Mouse (Mus musculus) G1E-ER4 (cell line): ENCODE measurements around the gene Tmem120b. TPM values are rescaled to one million over a fixed set of nuclear protein-coding genes. Genes with fewer than 3 reads are reported as not detected.

Experiments
- GATA1 ChIP-seq: IDR thresholded peaks from one replicate; pipeline ENCODE4 v1.8.0; 2012; ENCODE audit warnings: low read length, inconsistent platforms
- polyA plus RNA-seq: library from polyadenylated mRNA; stranded (reverse); fragments of >175 nt; gene quantifications from 2 replicates; pipeline ENCODE4 v1.2.3, GENCODE M21; 2012

The Tmem120b gene
- polyA plus RNA-seq, 1 experiment, result 6.0 TPM

- TF ChIP-seq GATA1, result no peak
These were observed 61.0 kb downstream of the Tmem120b start for GRCm38 (mm10) chr5:123129170-123129757.

GRCm38 (mm10) chr5:123130030-123130813 lies 62.0 kb downstream of the Tmem120b start:
- TF ChIP-seq GATA1, result no peak

GRCm38 (mm10) chr5:123130814-123131148 lies 62.6 kb downstream of the Tmem120b start:
- no peak for TF ChIP-seq GATA1

- TF ChIP-seq GATA1, result no peak
These were observed 64.3 kb downstream of the Tmem120b start, which contains the start of gene Rhof for GRCm38 (mm10) chr5:123132308-123133071. Rhof (minus strand) TSS chr5:123132692.

GRCm38 (mm10) chr5:123133083-123133783 lies 65.0 kb downstream of the Tmem120b start:
- TF ChIP-seq GATA1, result no peak

GRCm38 (mm10) chr5:123133784-123134143 lies 65.5 kb downstream of the Tmem120b start:
- no peak for TF ChIP-seq GATA1

GRCm38 (mm10) chr5:123134186-123134874 lies 66.1 kb downstream of the Tmem120b start:
- TF ChIP-seq GATA1, result no peak

GRCm38 (mm10) chr5:123134875-123135382 lies 66.7 kb downstream of the Tmem120b start:
- no peak for TF ChIP-seq GATA1

- no peak for TF ChIP-seq GATA1
These were observed 67.5 kb downstream of the Tmem120b start for GRCm38 (mm10) chr5:123135471-123136360.

- TF ChIP-seq GATA1, result peak; percentile 40
These were observed 68.3 kb downstream of the Tmem120b start for GRCm38 (mm10) chr5:123136361-123137043.

- no peak for TF ChIP-seq GATA1
These were observed 69.1 kb downstream of the Tmem120b start for GRCm38 (mm10) chr5:123137044-123137909.

- TF ChIP-seq GATA1, result no peak
These were observed 69.7 kb downstream of the Tmem120b start for GRCm38 (mm10) chr5:123137910-123138229.

GRCm38 (mm10) chr5:123138230-123138911 lies 70.2 kb downstream of the Tmem120b start:
- TF ChIP-seq GATA1, result no peak
